Mouse (Mus musculus) activated CD4-positive, CD25-positive, alpha-beta regulatory T cell, adult 9 weeks (primary cell): ENCODE results near the gene Hcn2. TPM values are rescaled to one million over a fixed set of nuclear protein-coding genes. Genes with fewer than 3 reads are reported as not detected.

Source experiments
- polyA plus RNA-seq: library from polyadenylated mRNA; unstranded; fragments of 100-300 nt; shearing (Covaris generic); gene quantifications from one replicate; pipeline ENCODE4 v1.2.1, GENCODE M21; 2017

Hcn2 gene
- polyA plus RNA-seq: not detected

GRCm38 (mm10) chr10:79716254-79716987, at the start of gene Hcn2:
Gene Hcn2, plus strand, starts transcription at chr10:79716634.

GRCm38 (mm10) chr10:79668771-79669575, 47.5 kb upstream of the Hcn2 start, which contains the start of gene Tpgs1:
Gene Tpgs1, plus strand, starts transcription at chr10:79669369.

DNA sequence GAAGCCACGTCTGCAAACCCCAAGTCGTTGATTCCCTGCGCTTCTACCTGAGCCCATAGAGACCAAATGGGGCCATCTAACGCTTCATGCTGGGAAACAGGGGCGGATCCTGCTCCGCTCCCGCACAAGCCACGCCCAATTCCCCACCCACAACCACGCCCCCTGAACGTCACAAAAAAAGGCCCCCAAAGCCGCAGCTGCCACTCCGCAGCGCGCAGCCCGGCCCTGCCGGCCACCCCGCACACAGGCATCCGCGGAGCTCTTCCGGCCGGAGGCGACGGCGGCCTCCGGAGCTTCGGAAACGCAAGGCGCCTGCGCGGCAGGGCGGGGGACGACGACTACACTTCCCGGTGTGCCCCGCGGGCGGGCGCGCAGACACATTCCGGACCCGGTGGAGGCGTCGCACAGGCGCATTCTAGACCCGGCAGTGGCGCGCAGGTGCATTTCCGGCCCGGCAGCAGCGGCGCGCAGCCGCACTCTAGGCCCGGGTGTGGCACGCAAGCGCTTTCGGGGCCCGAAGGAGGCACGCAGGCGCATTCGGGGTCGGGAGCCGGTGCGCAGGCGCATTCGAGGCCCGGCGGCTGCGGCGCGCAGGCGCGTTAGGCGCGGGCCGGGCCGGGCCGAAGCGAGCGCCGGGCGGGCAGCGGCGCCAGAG, 34.7 kb upstream of the Hcn2 start, which contains the start of gene Cdc34:
Gene Cdc34, plus strand, starts transcription at position 605 of the 655 bp plus-strand sequence.

DNA sequence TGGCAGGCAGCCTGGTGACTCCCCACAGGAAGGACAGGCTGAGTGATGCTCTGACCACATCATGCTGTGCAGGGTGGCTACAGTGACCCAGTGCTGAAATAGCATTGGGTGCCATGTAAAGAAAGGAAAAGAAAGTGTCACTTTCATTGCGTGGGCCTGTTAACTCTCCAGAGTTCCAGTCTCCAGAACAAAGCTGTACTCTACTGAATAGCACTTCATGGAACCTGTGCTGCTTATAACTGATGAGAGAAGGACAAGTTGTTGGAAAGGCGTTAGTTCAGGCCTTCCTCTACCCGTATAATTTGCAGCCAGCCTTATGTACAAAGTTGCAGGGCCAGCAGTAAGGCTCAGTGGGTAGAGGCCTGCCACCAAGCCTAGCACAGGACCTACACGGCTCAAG, 27.7 kb upstream of the Hcn2 start, which contains the start of gene Gzmm:
Gene Gzmm, plus strand, starts transcription at position 301 of the 400 bp plus-strand sequence.

DNA sequence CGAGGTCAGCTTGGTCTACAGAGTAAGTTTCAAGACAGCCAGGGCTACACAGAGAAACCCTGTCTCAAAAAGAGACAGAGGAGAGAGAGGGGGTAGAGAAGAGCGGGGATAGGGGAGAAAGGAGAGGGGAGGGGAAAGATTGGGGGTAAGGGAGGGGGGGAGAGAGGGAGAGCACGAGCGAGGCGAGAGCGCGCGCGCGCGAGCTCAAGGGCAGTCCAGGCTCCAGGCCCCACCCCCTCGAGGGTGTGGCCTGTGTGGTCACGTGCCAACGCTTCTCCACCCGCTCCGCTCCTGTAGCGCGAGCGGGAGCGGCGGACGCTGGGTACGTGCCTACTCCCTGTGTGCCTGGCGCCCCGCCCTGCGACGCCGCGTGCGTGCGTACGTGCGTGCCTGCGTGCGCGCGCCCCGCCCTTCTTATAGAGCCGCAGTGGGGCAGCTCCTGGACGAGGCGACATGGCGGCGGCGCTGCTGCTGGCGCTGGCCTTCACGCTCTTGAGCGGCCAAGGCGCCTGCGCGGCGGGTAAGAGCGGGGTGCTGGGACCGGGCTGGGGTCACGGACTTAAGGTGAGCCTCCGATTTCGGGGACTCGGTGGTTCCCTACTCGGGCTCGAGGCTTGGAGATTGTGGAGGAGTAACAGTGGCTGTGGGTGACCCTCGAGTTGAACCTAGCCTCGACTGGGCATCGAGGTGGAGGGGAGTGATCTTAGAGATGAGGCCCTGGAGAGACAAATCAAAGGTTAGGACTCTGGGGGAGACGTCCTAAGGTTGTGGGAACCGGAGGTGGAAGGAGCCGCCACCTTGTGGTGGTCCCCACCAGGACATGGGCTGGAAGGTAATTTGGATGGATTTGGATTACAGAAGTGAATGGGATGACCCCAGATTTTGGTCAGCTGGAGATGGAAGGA, 12.1 kb upstream of the Hcn2 start, which contains the start of gene Bsg:
Gene Bsg, plus strand, starts transcription at position 427 of the 905 bp plus-strand sequence.

DNA sequence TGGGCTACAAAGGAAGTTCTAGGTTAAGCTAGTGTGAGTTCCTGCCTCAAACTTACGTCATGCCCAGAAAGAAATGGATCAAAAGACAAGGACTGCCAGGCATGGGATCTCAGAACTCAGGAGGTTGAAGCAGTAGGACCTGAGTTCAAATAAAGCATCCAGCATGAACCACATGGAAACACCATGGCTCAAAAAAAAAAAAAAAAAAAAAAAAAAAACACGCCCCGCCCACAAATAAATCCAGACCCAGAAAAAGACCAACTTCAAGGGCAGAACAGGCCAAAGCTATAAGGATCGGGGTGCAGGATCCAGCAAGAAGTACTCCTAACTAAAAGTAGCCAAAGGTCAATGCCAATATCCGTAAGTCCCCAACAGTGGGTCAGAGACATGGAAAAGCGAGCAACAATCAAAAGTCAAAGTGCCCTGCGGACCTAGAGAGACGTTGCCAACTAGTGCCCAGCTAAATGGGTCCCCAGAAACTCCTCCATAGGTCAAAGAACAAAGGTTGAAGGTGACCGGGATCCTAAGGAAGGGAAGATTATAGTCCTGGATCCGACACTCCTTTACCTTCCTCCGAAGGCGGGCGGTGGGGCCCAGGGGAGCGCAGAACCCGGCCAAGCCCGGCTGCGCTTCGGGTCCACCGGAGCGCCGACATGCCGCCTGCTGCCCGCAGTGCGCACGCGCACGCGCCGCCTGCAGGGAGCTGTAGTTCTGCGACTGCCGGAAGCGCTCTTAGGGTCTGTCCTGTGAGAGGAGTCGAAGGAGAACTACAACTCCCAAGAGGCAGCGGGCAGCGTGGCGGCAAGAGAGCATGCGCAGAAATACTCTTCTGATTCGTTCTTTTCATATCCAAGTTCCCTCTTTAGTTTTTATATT, 29.7 kb downstream of the Hcn2 start, which contains the start of gene Polrmt:
Gene Polrmt, minus strand, starts transcription at position 684 of the 876 bp plus-strand sequence.

DNA sequence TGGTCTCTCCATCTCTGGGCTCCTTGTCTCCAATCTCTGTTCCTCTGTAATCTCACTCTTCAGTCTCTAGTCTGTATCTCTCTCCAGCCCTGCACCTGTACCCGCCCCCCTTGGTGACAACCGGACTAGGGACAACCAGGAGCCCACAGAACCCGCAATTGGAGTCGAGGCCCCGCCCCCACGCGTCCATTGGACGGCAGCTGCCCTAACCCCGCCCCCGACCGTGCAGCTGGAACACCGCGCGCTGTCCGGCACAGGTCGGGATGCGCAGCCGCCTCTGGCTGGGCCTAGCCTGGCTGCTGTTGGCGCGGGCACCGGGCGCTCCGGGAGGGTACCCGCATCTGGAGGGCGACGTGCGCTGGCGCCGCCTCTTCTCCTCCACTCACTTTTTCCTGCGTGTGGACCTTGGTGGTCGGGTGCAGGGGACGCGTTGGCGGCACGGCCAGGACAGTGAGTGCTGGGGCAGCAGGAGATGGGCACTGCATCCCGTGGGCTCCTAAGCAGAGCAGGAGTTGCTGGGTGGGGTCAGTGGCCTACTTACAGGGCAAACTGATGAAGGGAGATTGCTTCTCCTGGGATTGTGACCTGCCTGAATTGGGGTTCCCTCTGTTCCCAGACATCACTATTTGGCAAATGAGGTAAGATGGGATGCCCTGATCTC, 38.6 kb downstream of the Hcn2 start, which contains the start of gene Fgf22:
Gene Fgf22, plus strand, starts transcription at position 221 of the 661 bp plus-strand sequence.

GRCm38 (mm10) chr10:79766508-79767325, 50.3 kb downstream of the Hcn2 start, which contains the start of gene Rnf126:
Gene Rnf126, minus strand, starts transcription at chr10:79766952.

DNA sequence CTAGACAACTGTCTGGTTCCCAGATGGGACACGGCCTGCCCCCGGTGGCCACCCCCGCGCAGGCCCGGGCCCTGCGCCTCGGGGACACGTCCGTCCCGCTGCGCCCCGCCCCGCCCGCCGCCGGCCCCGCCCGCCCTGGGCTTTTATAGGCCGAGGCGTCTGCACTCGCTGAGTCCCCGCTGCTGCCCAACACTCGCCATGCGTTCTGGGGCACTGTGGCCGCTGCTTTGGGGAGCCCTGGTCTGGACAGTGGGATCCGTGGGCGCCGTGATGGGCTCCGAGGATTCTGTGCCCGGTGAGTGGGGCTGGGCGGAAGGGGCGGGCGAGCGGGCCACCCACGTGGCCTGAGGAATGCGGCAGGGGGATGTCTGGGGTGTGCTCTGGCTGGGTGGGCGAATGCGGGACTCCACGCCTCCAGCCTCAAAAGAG, 60.7 kb downstream of the Hcn2 start, which contains the start of gene Fstl3:
Gene Fstl3, plus strand, starts transcription at position 170 of the 429 bp plus-strand sequence.

Other genes starting within 250 kb of the Hcn2 start
- gene Vmn2r83, start 247.9 kb upstream of the Hcn2 start, polyA plus RNA-seq: not detected
- 6.1 TPM for gene Plpp2, start 182.8 kb upstream of the Hcn2 start, polyA plus RNA-seq
- gene Mier2, start 161.4 kb upstream of the Hcn2 start, polyA plus RNA-seq: 39.1 TPM
- gene Theg, start 129.3 kb upstream of the Hcn2 start, polyA plus RNA-seq: not detected
- gene C2cd4c, start 102.6 kb upstream of the Hcn2 start, polyA plus RNA-seq: not detected
- gene Shc2, start 78.7 kb upstream of the Hcn2 start, polyA plus RNA-seq: not detected
- not detected for gene Odf3l2, start 70.9 kb upstream of the Hcn2 start, polyA plus RNA-seq
- not detected for gene Madcam1, start 52.1 kb upstream of the Hcn2 start, polyA plus RNA-seq
- gene Tpgs1, start 47.3 kb upstream of the Hcn2 start, polyA plus RNA-seq: 46.7 TPM
- 14.7 TPM for gene Cdc34, start 34.4 kb upstream of the Hcn2 start, polyA plus RNA-seq
- gene Gzmm, start 27.6 kb upstream of the Hcn2 start, polyA plus RNA-seq: 0.71 TPM
- gene Bsg, start 12.1 kb upstream of the Hcn2 start, polyA plus RNA-seq: 281 TPM
- 46.0 TPM for gene Polrmt, start 29.9 kb downstream of the Hcn2 start, polyA plus RNA-seq
- not detected for gene Fgf22, start 38.4 kb downstream of the Hcn2 start, polyA plus RNA-seq
- 5.1 TPM for gene Rnf126, start 50.3 kb downstream of the Hcn2 start, polyA plus RNA-seq
- 0.68 TPM for gene Fstl3, start 60.6 kb downstream of the Hcn2 start, polyA plus RNA-seq
- gene Prss57, start 74.3 kb downstream of the Hcn2 start, polyA plus RNA-seq: not detected
- gene Palm, start 76.9 kb downstream of the Hcn2 start, polyA plus RNA-seq: 0.38 TPM
- not detected for gene Misp, start 104.4 kb downstream of the Hcn2 start, polyA plus RNA-seq
- 322 TPM for gene Ptbp1, start 137.8 kb downstream of the Hcn2 start, polyA plus RNA-seq
- gene Prtn3, start 157.8 kb downstream of the Hcn2 start, polyA plus RNA-seq: not detected
- 3.9 TPM for gene Plppr3, start 158.0 kb downstream of the Hcn2 start, polyA plus RNA-seq
- not detected for gene Elane, start 169.6 kb downstream of the Hcn2 start, polyA plus RNA-seq
- gene Cfd, start 174.2 kb downstream of the Hcn2 start, polyA plus RNA-seq: not detected
- gene Med16, start 192.3 kb downstream of the Hcn2 start, polyA plus RNA-seq: 20.7 TPM
- gene Gm26602, start 194.2 kb downstream of the Hcn2 start, polyA plus RNA-seq: 15.2 TPM
- 0.28 TPM for gene Kiss1r, start 200.3 kb downstream of the Hcn2 start, polyA plus RNA-seq
- gene R3hdm4, start 204.6 kb downstream of the Hcn2 start, polyA plus RNA-seq: 208 TPM
- gene Arid3a, start 210.4 kb downstream of the Hcn2 start, polyA plus RNA-seq: 12.7 TPM
- 78.4 TPM for gene Wdr18, start 243.5 kb downstream of the Hcn2 start, polyA plus RNA-seq